Mouse (Mus musculus) Muller cell, postnatal 12 days (primary cell): ENCODE data around the gene Psmd12.
A peak's percentile ranks its signal among the peaks of the same experiment; 100 is the strongest.

ENCODE experiments used
- DNase-seq: peaks from one replicate; pipeline ENCODE4 v3.0.0-alpha.2; 2015; ENCODE audit errors: inconsistent ontology term

Gene Psmd12

DNA sequence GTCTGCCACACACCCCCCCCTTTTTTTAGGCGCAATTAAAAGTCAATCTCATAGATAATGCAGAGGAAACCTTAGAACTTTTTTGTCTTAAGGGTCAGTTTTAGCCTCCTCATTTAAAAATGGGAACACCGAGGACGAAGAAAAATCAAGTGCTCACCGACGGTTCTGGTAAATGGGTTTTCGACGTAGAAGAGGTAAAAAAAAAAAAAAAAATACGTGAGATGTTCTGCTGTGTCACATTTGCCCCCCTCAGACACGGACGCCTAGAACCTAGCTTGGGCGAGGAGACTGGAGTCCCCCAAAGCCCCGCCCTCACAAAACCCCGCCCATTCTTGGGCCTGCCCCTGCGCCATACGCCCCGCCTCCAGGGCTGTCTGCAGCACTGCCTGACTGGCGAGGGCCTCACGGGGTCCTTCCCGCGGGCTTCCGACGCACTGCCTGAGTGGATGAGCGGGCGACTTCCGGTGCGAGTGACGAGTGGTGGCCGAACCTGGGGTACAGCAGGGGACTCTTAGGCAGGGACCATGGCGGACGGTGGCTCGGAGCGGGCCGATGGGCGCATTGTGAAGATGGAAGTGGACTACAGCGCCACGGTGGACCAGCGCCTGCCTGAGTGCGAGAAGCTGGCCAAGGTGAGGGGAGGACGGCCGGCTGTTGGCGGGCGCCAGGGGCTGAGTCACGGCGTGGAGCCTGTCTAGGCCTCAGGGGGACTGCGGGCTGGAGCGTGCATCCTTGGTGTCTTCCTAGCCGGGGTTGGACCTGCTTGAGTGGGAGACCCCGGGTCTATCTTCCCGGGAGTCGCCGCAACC, at the start of gene Psmd12:
Gene Psmd12, plus strand, starts transcription at position 432 of the 809 bp plus-strand sequence.
- peak; percentile 97 for DNase-seq

DNA sequence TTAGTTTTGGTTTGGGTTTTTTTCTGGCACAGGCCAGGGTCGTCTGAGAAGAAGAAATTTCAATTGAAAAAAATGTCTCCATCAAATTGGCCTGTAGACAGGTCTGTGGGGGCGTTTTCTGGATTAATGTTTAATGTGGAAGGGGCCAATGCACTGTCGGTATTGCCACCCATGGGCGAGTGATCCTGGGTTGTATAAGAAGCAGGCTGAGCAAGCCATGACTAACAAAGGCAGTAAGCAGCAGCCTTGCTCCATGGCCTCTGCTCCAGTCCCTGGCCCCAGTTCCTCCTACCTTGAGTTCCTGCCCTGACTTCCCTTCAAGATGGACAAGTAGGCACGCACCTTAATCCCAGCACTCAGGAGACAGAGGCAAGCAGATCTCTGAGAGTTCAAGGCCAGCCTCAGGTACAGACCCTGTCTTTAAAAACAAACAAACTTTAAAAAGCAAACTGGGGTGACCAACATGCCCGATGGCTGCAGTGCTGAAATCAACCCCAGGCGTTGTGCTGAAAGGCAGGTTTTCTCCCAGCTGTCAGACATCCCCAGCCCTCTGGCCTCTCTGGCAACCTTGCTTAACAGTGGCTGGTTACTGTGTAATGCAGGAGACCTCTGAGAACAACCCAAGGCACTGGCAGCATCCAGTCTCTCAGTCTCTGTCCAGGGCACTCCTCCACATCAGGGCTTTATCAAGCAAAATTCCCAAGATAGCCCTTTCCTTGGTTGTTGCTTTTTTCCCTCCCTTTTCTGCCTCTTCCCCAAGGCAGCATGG, 47.9 kb upstream of the Psmd12 start:
- no peak for DNase-seq

DNA sequence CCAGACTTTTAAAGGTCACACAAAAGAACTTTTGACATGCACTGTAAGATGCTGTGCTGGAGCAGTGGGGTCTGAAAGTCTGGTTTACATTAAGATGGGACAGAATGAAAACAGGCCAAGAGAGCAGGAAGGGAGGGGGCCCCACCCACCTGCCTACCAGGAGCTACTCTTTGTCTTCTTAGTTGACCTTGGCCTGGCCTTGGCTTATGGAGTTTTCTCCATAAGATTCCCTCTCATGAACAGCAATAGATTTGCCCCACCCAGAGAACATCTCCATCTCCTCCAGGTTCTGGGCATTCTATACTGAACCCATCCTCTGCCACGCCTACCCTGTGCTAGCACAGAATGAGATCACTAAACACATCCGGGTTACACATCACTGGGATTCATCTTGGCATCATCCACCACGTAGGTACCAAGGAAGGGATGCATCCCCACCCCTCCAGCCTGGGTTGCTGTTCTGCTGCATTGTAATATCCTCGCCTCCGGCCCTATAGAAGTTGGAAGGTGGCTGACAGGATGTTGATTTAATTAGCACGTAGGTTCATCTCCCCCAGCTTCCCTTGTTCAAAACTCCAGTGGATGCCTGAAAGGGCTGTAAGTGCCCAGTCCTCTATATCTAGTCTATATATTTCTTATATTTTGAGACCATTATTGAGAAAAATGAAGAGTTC, 43.4 kb upstream of the Psmd12 start:
- no peak for DNase-seq

DNA sequence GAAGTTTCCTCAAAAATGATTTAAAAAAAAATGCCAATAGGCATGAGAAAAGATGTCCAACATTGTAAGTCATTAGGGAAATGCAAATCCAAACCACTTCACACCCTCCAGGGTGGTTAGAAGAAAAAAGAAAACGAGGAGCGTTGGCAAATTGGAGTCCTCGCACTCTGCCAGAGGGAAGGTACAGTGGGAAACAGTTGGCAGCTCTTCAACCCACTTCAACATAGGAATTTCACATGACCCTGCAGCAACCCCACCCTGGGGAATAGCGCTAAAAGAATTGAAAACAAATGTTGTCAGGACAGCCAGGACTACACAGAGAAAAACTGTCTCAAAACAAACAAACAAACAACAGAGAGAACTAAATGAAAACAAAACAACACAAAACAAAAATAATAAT, 41.6 kb upstream of the Psmd12 start:
- peak; percentile 53 for DNase-seq

DNA sequence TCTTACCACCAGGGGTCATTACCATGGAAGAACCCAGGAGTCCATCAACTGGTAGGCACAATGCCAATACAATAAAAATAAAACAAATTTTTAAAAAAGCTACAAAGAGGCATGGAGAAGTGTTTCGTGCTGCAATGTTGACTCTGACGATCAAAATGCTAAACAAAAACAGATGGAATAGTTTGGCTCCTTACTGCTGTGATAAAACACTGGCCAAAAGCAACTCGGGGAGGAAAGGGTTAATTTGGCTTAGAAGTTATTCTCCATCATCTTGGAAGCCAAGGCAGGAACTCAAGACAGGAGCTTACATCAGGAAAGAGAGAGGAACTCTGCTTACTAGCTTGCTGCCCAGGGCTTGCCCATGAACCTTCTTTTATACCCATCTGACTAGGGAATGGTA, 41.1 kb upstream of the Psmd12 start:
- no peak for DNase-seq

DNA sequence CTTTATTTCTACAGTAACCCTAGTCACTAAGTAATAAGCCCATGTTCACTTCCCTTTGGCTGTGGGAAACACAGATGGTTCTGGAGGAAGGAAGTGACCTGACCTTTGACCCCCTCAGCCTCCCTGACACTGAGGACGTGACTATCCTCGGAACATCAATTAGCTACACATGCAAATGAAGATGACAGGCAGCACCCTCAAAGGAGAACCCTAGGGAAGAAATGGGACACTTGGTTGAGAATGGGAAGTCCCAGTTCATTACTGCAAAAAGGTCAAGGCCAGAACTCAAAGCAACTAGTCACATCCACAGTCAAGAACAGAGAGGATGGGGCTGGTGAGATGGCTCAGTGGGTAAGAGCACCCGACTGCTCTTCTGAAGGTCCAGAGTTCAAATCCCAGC, 38.2 kb upstream of the Psmd12 start:
- DNase-seq: no peak

DNA sequence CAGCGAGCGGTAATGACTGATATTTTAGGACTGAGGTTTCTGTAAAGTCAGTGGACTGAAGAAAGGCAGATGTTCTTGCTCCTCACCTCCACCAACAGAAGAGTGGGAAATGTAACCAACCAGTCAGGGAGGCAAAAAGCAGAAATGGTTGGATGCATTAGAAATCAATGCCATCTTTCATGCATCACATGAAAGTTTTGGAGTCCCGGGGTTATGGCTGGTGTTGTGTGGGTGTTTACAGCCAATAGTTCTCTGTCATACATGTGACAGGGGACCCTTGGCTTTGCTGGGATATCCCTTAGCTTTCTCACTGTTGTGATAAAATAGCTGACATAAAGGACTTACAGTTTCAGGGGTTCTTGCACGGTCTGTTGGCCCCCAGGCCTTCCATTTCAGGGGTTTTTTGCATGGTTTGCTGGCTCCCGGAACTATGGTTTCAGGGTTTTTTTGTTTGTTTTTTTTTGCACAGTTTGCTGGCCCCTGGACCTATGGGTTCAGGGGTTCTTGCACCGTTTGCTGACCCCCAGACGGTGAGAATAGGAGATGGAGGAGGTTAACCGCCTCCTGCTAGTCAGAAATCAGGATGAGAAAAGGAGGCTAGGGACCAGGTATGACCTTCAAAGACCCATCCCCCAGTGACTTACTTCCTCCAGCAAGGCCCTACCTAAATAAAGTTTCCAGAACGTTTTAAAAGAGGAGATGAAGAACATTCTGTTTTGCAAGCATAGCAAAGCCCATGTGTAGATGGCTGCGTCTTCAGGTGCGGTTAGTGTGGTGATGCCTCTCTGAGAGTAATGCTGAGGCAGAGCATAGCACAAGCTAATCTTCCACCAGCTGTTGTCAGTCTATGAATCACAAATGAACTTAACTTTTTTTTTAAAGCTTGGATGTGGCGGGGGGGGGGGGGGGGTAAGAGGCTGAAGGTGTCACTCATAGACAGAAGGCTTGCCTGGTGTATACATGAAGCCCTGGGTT, 35.9 kb upstream of the Psmd12 start:
- DNase-seq: no peak

DNA sequence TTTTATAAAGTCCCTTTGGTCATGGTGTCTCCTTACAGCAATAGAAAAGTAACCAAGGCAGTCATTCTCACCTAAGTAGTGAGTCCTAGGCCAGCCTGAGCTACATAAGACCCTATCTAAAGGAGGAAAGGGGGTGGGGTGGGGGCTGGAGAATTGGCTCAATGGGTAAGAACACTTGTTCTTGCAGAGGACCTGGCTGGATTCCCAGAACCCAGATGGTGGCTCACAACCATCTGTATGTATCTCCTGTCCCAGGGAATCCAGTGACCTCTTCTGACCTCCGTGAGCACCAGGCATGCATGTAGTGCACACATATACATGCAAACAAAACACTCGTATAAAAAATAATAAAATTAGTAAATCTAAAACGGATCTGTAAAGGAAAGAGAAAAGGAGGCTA, 33.6 kb upstream of the Psmd12 start:
- no peak for DNase-seq

DNA sequence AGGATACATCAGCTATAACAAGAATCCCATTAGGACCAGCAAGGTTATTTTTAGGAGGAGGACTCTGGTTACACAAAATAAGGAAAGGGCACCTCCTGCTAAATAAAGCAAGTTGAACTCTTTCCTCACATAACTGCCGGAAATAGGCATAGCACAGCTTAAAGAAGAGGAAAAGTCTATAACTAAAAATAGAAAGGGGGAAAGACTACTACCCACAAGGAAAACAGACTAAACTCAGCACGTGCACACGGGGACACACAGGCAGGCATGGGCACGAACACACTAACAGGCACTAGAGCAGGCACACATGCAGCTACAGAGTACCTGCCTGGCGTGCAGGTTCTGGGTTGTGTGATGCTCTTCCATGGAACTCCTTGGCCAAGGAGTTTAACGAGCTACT, 32.6 kb upstream of the Psmd12 start:
- no peak for DNase-seq

DNA sequence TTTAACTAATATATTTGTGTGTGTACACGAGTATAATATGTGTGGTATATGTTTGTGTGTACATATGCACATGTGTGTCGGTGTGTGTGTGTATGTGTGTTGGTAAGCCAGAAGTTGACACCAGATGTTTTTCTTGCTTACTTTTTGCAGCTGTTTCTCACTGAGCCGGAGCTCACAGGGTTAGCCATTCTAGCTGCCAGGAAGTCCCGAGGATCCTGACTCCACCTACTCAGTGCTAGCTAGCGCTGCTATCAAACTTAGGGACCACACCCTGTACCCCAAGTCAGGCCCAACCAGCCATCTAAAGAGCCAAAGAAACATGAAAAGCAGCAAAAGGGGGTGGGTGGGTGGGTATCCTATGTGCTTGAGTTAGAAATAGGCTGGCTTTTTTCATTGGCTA, 31.9 kb upstream of the Psmd12 start:
- DNase-seq: no peak

DNA sequence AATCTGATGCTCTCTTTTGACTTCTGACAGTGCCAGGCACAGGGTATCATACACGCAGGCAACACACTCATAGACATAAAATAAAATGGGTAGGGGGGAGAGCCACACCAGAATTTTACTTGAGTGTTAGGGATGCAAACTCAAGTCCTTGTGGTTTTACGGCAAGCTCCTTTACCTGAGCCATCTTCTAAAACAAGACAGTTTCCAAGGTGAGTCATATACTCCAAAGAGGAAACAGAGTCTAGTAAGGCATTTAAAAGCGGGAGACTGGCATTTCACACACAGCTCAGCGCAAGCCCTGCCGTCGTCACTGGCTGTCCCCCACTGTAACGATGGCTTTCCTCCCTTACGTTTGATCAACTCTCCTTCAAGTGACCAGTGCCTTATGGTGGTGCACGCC, 31.4 kb upstream of the Psmd12 start:
- no peak for DNase-seq

DNA sequence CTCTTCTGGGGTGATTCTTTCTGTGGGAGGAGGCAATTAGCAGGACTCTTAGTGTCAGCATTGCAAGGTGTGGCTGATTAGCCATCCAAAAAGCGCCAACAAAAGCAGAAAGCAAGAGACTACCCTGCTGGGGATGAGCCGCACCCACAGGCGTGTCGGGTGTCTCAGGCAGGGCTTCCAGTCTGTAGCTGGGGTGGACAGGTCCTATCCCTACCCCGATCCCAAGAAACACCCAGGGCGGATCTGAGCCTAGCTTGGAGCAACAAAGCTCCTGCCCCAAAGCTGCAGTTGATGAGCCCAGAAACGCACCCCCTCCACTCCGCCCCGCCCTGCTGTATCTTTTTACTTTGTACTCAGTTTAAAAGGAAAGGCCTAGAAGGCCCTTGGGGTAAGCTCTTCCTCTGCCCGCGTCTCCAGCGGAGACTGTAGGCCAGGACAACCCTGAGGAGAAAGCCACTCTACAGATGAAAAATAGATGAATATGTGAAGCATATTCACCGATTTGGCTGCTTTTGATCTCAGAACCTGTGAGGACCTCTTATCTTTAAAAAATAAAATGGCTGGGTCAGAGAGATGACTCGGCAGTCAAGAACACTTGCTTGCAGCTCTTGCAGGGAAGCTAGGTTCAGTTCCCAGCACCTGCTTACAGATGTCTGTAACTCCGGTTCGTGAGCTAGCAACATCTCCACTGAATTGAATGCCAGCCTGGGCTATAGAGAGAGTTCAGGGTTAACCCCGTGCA, 29.9 kb upstream of the Psmd12 start:
- DNase-seq: no peak

DNA sequence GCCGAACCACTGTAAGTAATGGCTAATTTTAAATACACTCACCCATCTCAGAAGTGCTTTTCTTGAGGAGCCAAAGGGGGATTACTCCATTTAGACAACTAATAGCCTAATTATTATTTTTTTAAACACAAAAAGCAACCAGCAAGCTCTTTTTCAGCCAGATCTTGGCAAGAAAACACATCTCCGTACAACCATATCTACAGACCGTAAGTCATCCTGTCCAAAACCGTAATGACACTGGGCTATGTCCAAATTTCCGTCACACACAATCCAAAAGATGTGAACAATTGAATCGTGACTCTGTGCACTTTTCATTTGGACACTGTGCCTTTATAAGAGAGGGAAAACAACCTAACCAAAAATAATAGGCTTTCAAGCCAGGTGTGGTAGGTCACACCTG, 29.2 kb upstream of the Psmd12 start:
- no peak for DNase-seq

DNA sequence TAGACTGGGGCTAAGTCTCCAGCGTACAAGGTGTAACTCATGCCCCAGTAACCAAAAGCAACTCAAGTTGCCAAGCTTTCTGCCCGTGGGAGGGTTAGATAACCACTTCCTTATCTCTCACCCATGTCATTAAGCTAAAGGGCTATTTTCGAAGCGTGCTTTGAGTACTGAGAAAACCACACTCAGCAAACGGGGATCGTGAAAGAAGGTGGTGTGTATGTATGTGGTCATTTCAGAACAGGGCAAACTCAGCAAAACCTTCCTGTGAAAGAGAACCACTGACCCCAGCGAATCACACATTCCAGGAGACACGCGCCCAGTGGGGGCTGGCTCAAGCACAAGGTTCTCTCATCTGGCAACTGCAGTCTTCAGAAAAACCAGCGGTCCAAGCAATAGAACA, 28.2 kb upstream of the Psmd12 start:
- peak; percentile 74 for DNase-seq

DNA sequence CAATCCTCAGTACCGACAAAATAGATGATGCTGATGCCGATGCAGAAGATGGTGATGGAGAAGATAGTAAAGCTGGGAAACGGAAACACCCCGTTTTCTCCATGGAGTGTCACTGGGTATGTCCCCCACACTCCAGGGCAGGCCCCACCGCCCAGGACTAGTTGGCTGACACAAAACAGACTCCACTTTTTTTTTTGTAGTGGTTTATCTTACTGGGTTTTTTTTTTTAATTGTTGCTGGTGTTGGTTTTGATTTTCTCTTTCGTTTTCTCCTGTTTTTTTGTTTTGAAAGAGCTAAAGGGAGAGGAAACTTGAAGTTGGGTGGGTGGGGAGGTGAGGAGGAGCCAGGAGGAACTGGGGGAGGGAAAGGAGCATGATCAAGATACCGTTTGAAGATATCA, 27.2 kb upstream of the Psmd12 start:
- no peak for DNase-seq

DNA sequence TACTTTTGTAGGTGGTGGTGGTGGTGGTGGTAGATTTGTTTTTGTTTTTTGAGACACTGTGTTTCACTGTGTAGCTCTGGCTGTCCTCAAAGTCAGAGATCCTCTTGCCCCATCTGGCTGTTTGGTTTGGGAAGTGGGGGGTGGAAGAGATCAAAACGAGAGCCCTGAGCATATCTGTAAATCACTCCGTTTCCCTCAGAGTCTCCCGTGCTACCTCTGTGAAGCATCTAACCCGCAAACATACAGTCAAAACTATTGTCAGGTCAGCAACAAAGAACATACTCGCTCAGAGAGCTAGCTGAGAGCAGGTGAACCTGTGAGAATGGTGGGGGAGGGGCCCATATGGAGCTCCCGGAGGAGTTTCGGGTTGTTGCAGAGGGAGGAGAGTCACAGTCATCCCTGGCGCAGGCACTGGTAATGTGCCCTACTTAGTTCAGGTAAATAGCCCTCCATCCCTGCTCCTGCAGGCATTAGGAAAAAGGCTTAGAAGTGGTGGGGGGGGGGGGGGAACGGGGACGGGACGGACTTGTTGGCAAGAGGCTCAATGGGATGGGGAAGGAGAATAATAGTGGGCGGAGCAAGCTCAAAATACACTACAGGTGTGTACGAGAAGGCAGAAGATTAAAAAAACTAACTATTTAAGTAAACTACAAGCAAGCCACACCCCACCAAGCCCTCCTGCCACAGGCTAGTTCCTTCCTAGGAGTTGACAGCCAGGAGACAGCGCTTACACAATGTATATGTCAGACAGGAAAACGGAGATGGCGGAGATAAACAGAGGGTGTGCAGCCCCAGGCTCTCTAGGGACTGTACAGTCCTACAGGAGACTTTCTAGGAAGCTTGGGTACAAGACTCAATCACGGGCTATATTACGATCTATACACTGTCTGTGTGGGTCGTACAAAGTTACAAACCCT, 24.5 kb upstream of the Psmd12 start:
- no peak for DNase-seq

DNA sequence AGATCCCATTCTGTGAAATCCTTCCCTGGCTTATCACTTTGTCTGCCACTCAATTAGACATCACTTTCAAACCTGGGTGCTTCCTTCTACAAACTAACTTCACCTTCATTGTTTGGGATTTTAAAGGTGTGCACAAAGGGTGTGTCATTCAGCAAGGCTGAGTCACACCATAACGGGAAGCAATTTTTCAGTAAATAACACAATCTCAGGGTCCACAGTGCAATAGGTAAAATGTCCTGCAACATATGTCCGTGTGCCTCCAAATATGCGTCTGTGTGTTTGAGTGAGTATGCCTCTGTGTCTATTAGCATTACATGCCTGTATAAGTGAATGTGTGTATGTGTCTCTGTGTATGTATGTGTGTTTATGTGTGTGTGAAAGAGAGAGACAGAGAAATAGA, 22.0 kb upstream of the Psmd12 start:
- DNase-seq: no peak

DNA sequence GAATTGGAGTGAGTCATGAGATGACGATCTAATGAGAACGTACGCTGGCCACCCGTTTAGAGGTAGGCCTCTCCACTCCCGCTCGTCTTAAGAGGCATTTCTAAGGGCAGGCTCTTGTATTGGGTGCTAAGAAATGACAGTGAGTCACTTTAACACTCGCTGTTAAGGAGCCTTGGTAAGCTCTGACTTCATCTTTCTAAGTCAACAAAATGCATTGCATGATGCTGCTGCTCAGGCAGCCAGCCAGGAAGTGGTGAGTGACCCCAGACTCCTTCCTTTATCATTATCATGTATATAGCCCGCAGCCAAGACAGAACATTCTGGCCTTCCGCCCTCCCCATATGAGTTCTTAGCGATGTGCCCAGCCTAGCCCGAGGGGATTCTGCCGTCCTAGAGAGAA, 21.0 kb upstream of the Psmd12 start:
- DNase-seq: no peak

DNA sequence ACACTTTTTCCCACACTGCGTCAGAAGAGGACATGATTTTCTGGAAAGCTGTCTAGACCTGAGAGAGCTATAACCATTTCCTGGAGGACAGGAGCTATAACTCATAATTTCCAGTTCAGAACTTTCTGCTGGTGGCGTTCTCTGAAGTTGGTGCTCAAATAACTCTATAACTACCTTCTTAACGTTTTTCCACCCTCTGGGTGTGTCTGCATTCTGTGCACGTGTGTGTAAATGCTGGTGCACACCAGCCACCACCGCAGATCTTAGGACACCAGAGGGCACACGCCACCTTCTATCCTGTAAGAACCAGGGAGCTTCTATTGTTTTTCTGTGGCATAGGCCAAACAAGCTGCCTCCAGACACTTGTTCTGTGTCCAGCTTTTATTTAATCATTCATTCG, 20.3 kb upstream of the Psmd12 start:
- DNase-seq: no peak

DNA sequence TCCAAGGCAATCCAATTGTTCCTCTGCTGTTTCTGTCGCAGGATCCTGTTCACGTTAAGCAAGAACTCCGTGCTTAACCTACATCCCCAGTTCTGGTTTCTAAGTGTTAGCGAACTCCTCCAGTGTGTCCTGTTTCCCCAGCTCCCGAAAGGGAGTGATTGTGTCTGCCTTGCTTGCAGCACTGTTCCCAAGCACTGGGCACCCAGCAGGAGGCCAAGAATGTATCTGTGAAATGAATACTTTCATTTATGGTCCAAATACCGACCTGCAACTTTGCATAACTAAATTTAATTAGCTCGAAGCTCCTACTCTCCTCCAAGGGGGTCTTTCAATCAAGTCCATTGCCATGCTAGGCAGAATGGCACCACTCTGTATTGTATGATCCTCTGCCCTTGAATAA, 19.5 kb upstream of the Psmd12 start:
- DNase-seq: peak; percentile 48
